Mouse (Mus musculus) gastrocnemius, adult 18-20 months (tissue): ENCODE measurements around the gene Hist3h2ba. TPM values are rescaled to one million over a fixed set of nuclear protein-coding genes. Genes with fewer than 3 reads are reported as not detected.
A peak's percentile ranks its signal among the peaks of the same experiment; 100 is the strongest.

Experiments used
- DNase-seq: peaks from one replicate; pipeline ENCODE4 v3.0.0; 2021; ENCODE audit warnings: low spot score
- total RNA-seq, 2 experiments: library from RNA; stranded (reverse); gene quantifications; 2 replicates each; pipeline ENCODE4 v1.2.3; 2021

The Hist3h2ba gene
- total RNA-seq, 2 experiments from 2014 or later, result 0.62 to 0.97 TPM

DNA sequence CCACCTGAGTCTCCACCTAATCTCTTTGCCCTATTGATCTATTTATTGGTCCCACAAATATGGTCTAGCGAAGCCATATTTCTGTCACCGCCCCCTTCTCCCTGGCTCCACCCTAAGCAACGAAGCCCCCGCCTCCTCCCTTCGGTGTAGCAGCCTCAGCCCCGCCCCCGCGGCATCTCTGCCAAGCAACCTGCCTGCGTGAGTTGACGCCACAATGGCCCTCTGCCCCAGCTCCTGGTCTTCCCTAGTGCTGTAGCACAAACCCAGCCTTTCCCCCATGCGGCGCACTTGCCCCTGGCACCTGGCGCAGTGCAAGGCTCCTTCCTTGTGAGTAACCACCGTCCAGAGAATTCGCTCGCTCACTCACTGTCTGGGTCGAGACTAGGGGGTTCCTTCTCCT is 14.8 kb downstream of the Hist3h2ba start:
- DNase-seq, result no peak

- no peak for DNase-seq
These were observed 15.5 kb downstream of the Hist3h2ba start for GRCm38 (mm10) chr11:58964216-58964615.

GRCm38 (mm10) chr11:58965001-58965760 is 16.5 kb downstream of the Hist3h2ba start:
- no peak for DNase-seq

DNA sequence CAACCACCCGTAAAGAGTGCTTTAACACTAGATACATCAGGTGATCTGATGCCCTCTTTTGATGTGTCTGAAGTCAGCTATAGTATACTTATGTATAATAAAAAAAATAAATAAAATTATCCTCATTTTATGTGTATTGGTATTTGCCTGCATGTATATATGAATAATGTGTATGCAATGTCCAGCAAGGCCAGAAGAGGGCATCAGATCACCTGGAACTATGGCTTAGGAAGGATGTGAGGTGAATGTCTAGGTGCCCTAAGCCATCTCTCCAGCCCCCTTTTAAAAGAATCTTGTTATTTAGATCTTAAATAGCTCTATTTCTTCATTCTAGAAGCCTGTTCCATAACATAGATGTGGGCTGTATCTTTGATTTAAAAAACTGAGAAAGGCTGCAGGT is 18.6 kb downstream of the Hist3h2ba start:
- no peak for DNase-seq

DNA sequence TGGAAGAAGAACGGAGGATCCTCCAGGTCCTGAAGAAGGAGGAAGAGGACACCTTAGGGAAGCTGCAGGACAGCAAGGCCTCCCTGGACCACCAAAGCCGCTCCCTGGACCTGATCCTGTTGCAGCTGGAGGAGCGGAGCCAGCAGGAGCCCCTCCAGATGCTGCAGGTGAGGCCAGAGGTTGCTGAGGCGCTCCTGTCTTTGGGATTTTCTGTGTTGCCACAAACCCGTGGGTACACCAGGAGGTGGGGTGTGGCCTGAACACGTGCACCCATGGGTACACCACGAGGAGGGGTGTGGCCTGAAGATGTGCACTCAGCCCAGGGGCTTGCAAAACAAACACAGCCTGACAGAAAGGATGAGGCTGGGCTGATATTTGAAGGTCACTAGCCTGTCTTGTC is 19.8 kb downstream of the Hist3h2ba start:
- no peak for DNase-seq

- no peak for DNase-seq
These were observed 20.3 kb downstream of the Hist3h2ba start for GRCm38 (mm10) chr11:58969027-58969426.

- DNase-seq, result no peak
These were observed 20.9 kb downstream of the Hist3h2ba start for GRCm38 (mm10) chr11:58969659-58970058.

GRCm38 (mm10) chr11:58970831-58971530 is 22.3 kb downstream of the Hist3h2ba start:
- no peak for DNase-seq

DNA sequence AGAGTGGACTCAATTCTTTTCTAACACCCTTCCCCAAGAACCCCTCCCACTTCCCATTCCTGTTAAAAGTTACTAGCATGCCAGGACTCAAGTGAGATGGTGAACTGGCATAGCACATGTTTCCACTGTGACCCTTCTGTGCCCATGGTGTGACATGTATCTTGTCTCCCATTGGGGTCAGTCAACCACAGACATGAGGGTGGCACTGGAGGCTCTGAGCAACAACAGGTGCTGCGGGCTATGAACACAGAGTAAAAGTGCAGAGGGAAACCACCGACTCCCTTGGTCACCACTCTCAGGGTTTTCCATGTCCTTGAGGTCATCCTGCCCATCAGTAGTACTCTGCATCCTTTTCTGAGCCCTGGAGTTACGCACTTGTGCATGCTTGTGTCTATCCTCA is 23.1 kb downstream of the Hist3h2ba start:
- DNase-seq, result no peak

- DNase-seq, result no peak
These were observed 25.7 kb downstream of the Hist3h2ba start for GRCm38 (mm10) chr11:58974414-58974813.

- no peak for DNase-seq
These were observed 28.4 kb downstream of the Hist3h2ba start for GRCm38 (mm10) chr11:58977150-58977549.

GRCm38 (mm10) chr11:58977607-58978026 is 28.9 kb downstream of the Hist3h2ba start:
- no peak for DNase-seq

DNA sequence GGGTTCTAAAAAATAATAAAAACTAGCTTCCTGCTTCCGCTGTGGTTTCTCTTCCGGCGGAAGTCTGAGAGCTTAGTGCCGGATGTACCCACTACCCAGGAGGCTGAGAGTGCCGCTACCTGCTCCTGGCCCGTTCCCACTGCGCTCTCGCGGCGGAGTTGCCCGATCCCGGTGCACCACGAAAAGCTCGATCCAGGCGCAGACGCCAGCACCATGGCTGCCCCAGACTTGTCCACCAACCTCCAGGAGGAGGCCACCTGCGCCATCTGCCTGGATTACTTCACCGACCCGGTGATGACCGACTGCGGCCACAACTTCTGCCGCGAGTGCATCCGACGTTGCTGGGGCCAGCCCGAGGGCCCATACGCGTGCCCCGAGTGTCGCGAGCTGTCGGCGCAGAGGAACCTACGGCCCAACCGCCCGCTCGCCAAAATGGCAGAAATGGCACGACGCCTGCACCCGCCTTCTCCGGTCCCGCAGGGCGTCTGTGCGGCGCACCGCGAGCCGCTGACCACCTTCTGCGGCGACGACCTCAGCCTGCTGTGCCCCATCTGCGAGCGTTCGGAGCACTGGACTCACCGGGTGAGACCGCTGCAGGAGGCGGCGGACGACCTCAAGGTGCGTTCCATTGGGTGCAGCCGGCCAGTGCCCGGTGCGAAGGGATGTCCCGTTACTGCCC is 29.4 kb downstream of the Hist3h2ba start, which contains the start of gene Trim11:
Trim11 (plus strand) TSS at position 67 of the 679 bp plus-strand sequence.
- DNase-seq, result peak; percentile 57

- no peak for DNase-seq
These were observed 29.9 kb downstream of the Hist3h2ba start for GRCm38 (mm10) chr11:58978706-58979030.

- DNase-seq, result no peak
These were observed 30.5 kb downstream of the Hist3h2ba start for GRCm38 (mm10) chr11:58979183-58979582.

GRCm38 (mm10) chr11:58979661-58980060 is 30.9 kb downstream of the Hist3h2ba start:
- peak; percentile 43 for DNase-seq

DNA sequence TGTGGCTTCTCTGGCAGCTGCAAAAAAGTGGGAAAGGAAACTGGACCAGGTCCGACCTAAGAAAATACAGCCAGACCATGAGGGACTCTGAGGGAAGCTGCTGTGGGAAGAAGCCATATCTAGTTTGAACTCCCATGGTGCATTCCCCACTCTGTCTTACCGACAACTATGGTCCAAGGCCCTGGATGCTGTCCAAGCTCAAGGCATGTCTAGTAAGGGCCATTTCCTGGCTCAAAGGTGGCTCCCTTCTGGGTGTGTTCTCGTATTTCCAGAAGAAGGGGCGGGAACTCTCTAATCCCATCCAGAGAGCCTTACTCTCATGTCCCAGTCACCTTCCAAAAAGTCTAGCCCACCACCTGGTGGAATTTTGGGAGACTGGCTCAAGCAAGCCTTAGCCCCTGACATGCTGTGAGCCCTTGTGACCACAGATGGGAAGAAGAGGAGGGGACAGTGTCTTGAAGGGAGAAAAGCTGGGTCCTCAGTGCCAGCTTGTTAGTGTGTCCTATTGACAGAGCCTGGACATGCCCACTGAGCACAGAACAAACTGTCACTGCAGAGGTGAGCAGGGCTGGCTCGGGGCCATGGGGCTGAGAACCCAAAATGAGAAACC is 31.8 kb downstream of the Hist3h2ba start:
- DNase-seq, result no peak

DNA sequence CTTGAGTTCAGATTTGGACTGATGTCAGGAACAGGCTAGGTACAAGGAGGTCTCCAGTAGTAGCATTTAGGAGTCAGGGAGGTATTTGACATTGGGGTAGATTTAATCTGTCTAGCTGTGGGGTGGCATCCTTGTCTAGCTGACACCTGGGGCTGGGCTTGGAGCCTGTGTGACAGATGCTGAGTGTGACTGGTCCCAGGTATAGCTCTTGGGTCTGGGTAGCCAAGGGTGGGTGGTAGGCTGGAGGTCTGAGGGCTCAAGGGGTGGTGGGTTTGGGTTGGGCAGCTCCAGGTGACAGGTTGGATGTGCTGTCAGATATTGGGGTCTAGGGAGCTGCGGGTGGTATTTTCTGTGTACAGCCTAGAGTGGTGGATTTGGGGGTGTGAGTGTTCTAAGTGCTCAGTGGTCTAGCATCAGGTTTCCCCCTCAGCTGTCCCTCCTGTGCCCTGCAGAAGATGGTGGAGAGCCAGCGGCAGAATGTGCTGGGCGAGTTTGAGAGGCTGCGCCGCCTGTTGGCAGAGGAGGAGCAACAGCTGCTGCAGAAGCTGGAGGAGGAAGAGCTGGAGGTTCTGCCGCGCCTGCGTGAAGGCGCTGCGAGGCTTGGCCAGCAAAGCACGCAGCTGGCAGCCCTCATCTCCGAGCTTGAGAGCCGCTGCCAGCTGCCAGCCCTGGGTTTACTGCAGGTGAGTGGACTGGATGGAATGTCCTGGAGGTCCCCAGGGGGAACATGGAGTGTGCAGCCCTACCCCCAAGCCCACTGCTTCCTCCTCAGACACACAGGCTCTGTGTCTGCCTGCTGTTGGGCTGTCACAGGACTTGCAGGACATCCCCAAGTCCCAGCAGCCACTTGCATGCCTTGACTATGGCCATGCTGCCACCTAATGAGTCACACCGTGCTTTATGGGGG is 33.1 kb downstream of the Hist3h2ba start:
- DNase-seq, result peak; percentile 84

DNA sequence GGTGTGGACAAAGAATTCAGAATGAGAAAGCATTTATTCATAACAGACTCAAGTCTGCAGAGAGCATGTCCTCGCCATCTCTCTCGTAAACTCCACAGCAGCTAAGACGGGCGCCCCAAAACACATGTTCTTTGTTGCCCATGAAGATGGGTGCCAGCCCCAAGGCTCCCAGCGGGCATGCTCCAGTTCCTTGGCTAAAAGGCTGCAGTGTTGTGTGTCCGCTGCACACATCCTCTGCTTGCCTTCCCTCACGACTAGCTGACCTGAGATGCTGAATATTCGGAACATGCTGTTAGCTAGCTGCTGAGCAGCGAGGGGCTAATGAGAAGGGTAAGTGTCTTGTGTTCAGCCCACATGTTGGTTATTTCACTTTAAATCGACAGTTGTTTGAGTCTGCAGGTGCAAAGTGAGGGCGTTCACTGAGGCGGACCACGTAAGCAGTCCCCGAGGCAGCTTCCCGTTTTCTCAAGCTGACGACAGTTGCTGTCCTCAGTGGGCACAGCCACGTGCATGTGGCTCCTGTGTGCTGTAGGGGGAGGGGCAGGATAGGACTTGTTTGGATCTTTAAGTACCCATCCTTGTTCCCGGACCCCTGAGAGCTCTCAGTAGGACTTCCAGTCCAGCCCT is 33.9 kb downstream of the Hist3h2ba start:
- DNase-seq, result no peak

- DNase-seq, result no peak
These were observed 35.1 kb downstream of the Hist3h2ba start for GRCm38 (mm10) chr11:58983691-58984341.
